Mouse (Mus musculus): ENCODE results near the gene Tnnt3.

Tnnt3 gene

GRCm38 (mm10) chr7:142498575-142498974, at the start of gene Tnnt3:
Tnnt3 (plus strand) TSS chr7:142498836.
- DNase-seq = no peak

GRCm38 (mm10) chr7:142449038-142449617, 49.5 kb upstream of the Tnnt3 start:
- no peak for DNase-seq

- no peak for DNase-seq
Measured at GRCm38 (mm10) chr7:142454706-142455105, 43.9 kb upstream of the Tnnt3 start.

- no peak for DNase-seq
Measured at GRCm38 (mm10) chr7:142455251-142455650, 43.4 kb upstream of the Tnnt3 start.

GRCm38 (mm10) chr7:142456806-142457205, 41.8 kb upstream of the Tnnt3 start:
- DNase-seq = no peak

- no peak for DNase-seq
Measured at GRCm38 (mm10) chr7:142457227-142457811, 41.3 kb upstream of the Tnnt3 start.

- DNase-seq = peak in 1 of 2 experiments; percentile 36
Measured at GRCm38 (mm10) chr7:142458026-142458425, 40.6 kb upstream of the Tnnt3 start.

GRCm38 (mm10) chr7:142458676-142459298, 39.8 kb upstream of the Tnnt3 start:
- no peak for DNase-seq

- no peak for DNase-seq
Measured at GRCm38 (mm10) chr7:142459299-142459691, 39.3 kb upstream of the Tnnt3 start.

GRCm38 (mm10) chr7:142460636-142461077, 38.0 kb upstream of the Tnnt3 start, which contains the start of gene Lsp1:
Lsp1 (plus strand) TSS chr7:142460809.
- peak; percentile 67 to 68 for DNase-seq

- DNase-seq = peak; percentile 23 to 31
Measured at GRCm38 (mm10) chr7:142461446-142461845, 37.2 kb upstream of the Tnnt3 start.

GRCm38 (mm10) chr7:142462190-142462589, 36.4 kb upstream of the Tnnt3 start:
- no peak for DNase-seq

GRCm38 (mm10) chr7:142462594-142463078, 36.0 kb upstream of the Tnnt3 start:
- peak; percentile 32 to 34 for DNase-seq

GRCm38 (mm10) chr7:142470171-142470691, 28.4 kb upstream of the Tnnt3 start:
- no peak for DNase-seq

GRCm38 (mm10) chr7:142470808-142471413, 27.7 kb upstream of the Tnnt3 start:
- no peak for DNase-seq

- DNase-seq = no peak
Measured at GRCm38 (mm10) chr7:142471414-142471861, 27.2 kb upstream of the Tnnt3 start.

- DNase-seq = no peak
Measured at GRCm38 (mm10) chr7:142471884-142472570, 26.6 kb upstream of the Tnnt3 start.

GRCm38 (mm10) chr7:142472936-142473335, 25.7 kb upstream of the Tnnt3 start:
- DNase-seq = no peak

- no peak for DNase-seq
Measured at GRCm38 (mm10) chr7:142473476-142473875, 25.2 kb upstream of the Tnnt3 start.

- DNase-seq = no peak
Measured at GRCm38 (mm10) chr7:142474799-142475198, 23.8 kb upstream of the Tnnt3 start.

GRCm38 (mm10) chr7:142475641-142476040, 23.0 kb upstream of the Tnnt3 start:
- no peak for DNase-seq

- no peak for DNase-seq
Measured at GRCm38 (mm10) chr7:142476271-142476670, 22.4 kb upstream of the Tnnt3 start.

All from B cell, adult 2 months (primary cell).